Mouse (Mus musculus) neural tube, embryonic 15.5 days (tissue): ENCODE measurements at regions not wholly inside any gene's neighbourhood (a gene's known extent, or its start where the extent isn't known, plus 50 kb on each side); places are given as distances from the start of the nearest gene placed in this dataset.

Experiments
- ATAC-seq: fragments of 200-750 bp; cut with Nextera tagmentation; 2 replicates; pipeline ENCODE4 v1.8.0; 2017; ENCODE audit warnings: mild to moderate bottlenecking, moderate TSS enrichment, moderate library complexity; ENCODE audit not compliant: low FRiP score
- H3K27ac ChIP-seq: fragments of 300-500 bp; sonication (generic); replicated peaks from 2 replicates; pipeline ENCODE4 v1.5.1; 2015; ENCODE audit warnings: mild to moderate bottlenecking, inconsistent platforms
- H3K27me3 ChIP-seq: fragments of 300-500 bp; sonication (generic); replicated peaks from 2 replicates; pipeline ENCODE4 v1.6.1; 2015; ENCODE audit warnings: inconsistent platforms
- H3K36me3 ChIP-seq: fragments of 300-500 bp; sonication (generic); 2 replicates; pipeline ENCODE4 v1.6.1; 2015; ENCODE audit warnings: inconsistent platforms
- H3K4me1 ChIP-seq: fragments of 300-500 bp; sonication (generic); 2 replicates; pipeline ENCODE4 v1.6.1; 2015; ENCODE audit warnings: inconsistent platforms
- H3K4me2 ChIP-seq: fragments of 300-500 bp; sonication (generic); 2 replicates; pipeline ENCODE4 v1.6.1; 2015; ENCODE audit warnings: inconsistent platforms, mild to moderate bottlenecking, moderate library complexity
- H3K4me3 ChIP-seq: fragments of 300-500 bp; sonication (generic); replicated peaks from 2 replicates; pipeline ENCODE4 v1.5.1; 2015; ENCODE audit warnings: mild to moderate bottlenecking, inconsistent platforms
- H3K9ac ChIP-seq: fragments of 300-500 bp; sonication (generic); replicated peaks from 2 replicates; pipeline ENCODE4 v1.6.1; 2015; ENCODE audit warnings: mild to moderate bottlenecking, inconsistent platforms
- H3K9me3 ChIP-seq: fragments of 300-500 bp; sonication (generic); replicated peaks from 2 replicates; pipeline ENCODE4 v1.6.1; 2016; ENCODE audit warnings: inconsistent platforms
- WGBS: fragments of 180-500 bp; shearing (Covaris S2); methylation state at CpG from one replicate; pipeline ENCODE4 v1.1.7; 2015; ENCODE audit warnings: mixed read lengths; 5-methylcytosine and 5-hydroxymethylcytosine counted together

DNA sequence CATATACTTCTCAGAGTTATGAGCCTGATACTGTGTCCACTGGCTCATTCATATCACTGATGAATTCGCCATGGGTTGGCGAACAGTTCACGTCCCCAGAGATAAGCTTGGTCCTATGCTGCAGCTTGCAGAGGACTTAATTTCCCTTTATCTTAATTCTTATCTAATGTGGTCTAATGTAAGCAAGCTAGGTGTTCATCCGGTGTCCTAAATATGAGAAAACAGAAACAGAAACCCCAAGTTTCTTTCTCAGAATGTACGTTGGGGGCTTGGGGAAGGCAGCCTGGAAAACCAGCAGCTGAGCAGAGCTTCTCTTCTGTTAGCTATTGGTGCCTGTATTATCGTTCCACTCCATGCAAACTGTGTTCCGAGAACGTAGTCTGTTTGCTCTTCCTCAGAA, 170.1 kb downstream of the 1700064H15Rik start:
- Histone ChIP-seq H3K9me3 (no peaks in the 10 kb centered on the region), H3K9ac (no peak overlapping the region), H3K36me3 (no peaks in the 10 kb centered on the region), H3K4me1 (no peaks in the 10 kb centered on the region), H3K4me3 (no peak overlapping the region), H3K27ac (no peak overlapping the region), H3K27me3 (no peaks in the 10 kb centered on the region), H3K4me2 (no peak overlapping the region)
- 93% methylated on average over 8 of the region's 8 CpGs for WGBS
- no peak for ATAC-seq

DNA sequence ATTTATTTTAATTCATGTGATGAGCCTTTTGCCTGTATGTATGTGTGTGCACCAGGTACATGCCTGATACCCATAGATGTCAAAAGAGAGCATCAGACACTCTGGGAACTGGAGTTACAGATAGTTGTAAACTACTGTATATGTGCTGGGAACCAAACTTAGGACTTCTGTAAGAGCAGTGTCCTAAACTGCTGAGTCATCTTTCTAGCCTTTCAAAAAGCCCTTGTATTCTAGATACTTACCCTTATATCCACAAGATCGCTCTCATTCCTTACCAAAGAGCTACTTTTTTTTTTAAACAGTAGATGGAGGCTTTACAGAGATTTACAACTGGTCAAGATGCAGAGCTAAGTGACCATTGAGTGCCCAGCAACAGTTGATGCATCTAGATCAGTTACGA, 171.0 kb downstream of the 1700064H15Rik start:
- Histone ChIP-seq H3K4me3 (no peak overlapping the region), H3K4me2 (no peak overlapping the region), H3K27ac (no peak overlapping the region), H3K4me1 (no peaks in the 10 kb centered on the region), H3K36me3 (no peaks in the 10 kb centered on the region), H3K27me3 (no peaks in the 10 kb centered on the region), H3K9ac (no peak overlapping the region), H3K9me3 (no peaks in the 10 kb centered on the region)
- no peak for ATAC-seq
- WGBS = 95% methylated on average over 2 of the region's 2 CpGs

DNA sequence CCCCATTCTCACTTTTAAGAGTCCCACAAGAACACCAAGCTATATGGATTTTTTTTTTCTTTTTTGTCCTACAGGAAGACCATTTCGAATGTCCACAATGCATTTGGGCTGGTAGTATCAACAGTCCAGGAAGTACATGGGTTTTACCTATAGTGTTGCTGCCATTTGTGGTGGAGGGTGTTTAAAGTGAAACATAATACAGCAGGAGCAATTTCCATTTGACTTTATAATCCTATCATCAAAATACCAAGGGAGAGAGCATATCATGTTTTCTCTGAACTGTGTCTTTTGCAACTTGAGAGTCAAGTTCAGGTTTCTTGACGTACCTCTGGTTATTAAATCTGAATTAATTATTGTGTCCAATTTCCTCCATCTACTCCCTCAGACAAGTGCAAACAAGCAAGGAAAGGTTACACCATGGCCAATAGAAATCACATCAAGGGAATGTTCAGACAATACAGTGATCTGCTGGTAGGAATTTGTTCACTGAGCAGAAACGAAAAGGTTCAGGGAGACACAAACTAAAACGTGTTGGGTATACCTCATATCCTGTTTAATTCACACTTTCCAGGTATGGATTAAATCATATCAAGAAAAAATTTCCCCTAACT, 172.5 kb downstream of the 1700064H15Rik start:
- Histone ChIP-seq H3K27me3 (no peaks in the 10 kb centered on the region), H3K27ac (no peak overlapping the region), H3K4me1 (no peaks in the 10 kb centered on the region), H3K36me3 (no peaks in the 10 kb centered on the region), H3K9me3 (no peaks in the 10 kb centered on the region), H3K4me2 (no peak overlapping the region), H3K9ac (no peak overlapping the region), H3K4me3 (no peak overlapping the region)
- 87% methylated on average over 4 of the region's 4 CpGs for WGBS
- no peak for ATAC-seq

DNA sequence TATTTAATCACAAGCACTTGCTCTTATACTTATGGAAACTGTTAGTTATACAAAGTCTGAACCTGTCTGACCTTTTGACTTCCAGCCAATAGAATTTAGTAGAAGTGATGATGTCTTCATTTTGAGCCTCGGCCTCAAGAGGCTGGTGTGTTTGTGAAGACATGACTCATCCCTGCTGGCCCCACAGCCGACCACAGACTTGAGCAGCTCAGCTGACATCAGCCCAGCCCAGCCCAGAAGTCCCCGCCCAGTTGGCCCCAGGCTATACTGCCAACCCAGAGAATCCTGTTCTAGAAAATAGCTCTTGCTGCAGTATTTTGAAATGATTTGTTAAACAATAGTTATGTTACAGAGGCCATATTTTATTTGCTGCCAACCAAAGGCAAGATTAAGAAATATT, 177.5 kb downstream of the 1700064H15Rik start:
- 62% methylated on average over 3 of the region's 3 CpGs for WGBS
- Histone ChIP-seq H3K9ac (no peak overlapping the region), H3K4me3 (no peak overlapping the region), H3K36me3 (no peaks in the 10 kb centered on the region), H3K27me3 (no peaks in the 10 kb centered on the region), H3K4me1 (no peaks in the 10 kb centered on the region), H3K27ac (no peak overlapping the region), H3K9me3 (no peaks in the 10 kb centered on the region), H3K4me2 (no peak overlapping the region)
- ATAC-seq = no peak

DNA sequence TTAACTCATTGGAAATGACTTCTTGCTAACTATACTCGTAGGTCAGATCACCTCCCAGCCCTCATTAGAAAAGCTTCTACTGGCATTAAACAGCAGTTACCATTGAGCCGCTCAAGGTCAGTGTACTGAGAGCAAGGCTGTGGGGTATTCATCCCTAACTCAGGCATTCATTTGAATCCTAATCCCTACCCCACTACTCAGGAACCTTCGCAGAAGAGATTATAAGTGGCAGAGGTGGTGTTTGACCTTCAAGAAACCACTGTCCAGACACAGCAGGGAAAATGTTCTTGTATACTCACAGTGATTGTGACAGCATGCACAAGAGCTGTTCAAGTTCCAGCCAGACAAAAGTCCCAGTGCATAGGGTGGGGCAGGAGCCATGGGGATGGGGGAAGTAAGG, 179.5 kb downstream of the 1700064H15Rik start:
- Histone ChIP-seq H3K27me3 (no peaks in the 10 kb centered on the region), H3K4me1 (no peaks in the 10 kb centered on the region), H3K9ac (no peak overlapping the region), H3K27ac (no peak overlapping the region), H3K36me3 (no peaks in the 10 kb centered on the region), H3K4me2 (no peak overlapping the region), H3K9me3 (no peaks in the 10 kb centered on the region), H3K4me3 (no peak overlapping the region)
- WGBS = 76% methylated on average over 3 of the region's 3 CpGs
- no peak for ATAC-seq

DNA sequence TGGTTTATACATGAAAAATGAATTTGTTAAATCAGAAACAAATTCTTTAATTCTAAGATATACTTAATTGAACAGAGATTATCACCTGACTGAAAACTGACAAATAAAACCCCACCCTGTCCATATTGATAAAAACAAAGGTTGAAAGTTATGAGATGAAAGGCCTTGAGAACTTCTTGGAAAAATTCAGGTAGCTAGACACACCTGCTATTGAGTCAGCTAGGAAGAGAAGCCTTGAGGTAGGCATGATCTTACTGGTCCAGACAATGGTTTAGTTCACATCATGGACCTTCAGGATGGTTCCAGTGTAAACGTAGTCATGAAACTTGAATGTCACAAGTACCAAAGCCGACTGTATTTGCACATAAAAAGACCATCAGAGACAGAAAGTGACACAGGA, 180.3 kb downstream of the 1700064H15Rik start:
- no peak for ATAC-seq
- no peak overlapping the region for H3K4me3 ChIP-seq

DNA sequence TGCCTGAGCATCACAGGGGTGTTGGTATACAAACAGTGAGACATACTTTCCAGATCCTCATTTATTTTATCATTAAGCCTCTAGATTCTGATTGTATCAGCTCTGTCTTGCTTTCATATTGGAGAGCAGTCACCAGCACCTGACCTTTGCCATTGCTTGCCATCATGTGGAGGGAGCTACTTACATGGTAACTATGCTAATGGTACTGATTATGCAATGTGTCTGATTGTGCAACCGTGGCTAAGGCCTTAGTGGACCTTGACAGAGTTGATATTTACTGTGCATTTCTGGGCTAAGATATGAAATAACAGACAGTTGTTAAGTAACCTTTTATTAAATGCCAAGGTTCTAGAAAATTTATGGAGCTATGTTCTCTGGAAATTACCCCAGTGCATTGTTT, 180.7 kb downstream of the 1700064H15Rik start:
- Histone ChIP-seq H3K4me3 (no peak overlapping the region), H3K27me3 (no peaks in the 10 kb centered on the region), H3K27ac (no peak overlapping the region), H3K4me1 (no peaks in the 10 kb centered on the region), H3K9me3 (no peaks in the 10 kb centered on the region), H3K4me2 (no peak overlapping the region), H3K9ac (no peak overlapping the region), H3K36me3 (no peaks in the 10 kb centered on the region)
- WGBS = 67% methylated on average over 1 of the region's 1 CpGs
- ATAC-seq = no peak

More for the DNA sequence above, 180.3 kb downstream of the 1700064H15Rik start:
- H3K9me3 ChIP-seq = no peaks in the 10 kb centered on the region
- no peaks in the 10 kb centered on the region for H3K36me3 ChIP-seq
- no peak overlapping the region for H3K9ac ChIP-seq
- 80% methylated on average over 2 of the region's 2 CpGs for WGBS
- no peak overlapping the region for H3K27ac ChIP-seq
- H3K4me1 ChIP-seq = no peaks in the 10 kb centered on the region
- H3K27me3 ChIP-seq = no peaks in the 10 kb centered on the region
- H3K4me2 ChIP-seq = no peak overlapping the region

DNA sequence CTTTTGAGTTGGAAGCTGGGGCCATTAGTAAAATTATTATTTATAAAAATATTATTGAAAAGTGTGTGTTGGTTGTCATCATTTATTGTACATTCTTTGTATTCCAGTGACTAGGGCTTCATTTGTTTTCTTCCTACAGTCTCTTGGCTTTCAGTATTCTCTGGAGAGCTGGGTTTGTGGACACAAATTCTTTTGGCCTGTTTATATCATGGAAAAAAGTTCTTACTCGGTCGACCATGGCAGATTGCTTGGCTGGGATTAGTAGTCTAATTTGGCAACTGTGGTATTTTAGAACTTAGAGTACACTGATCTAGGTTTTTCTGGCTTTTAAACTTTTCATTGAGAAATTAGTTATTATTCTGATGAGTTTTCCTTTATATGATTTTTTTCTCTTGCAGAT, 183.6 kb downstream of the 1700064H15Rik start:
- no peak overlapping the region for H3K4me3 ChIP-seq
- no peaks in the 10 kb centered on the region for H3K4me1 ChIP-seq
- H3K36me3 ChIP-seq = no peaks in the 10 kb centered on the region
- 76% methylated on average over 2 of the region's 2 CpGs for WGBS
- no peaks in the 10 kb centered on the region for H3K9me3 ChIP-seq
- no peaks in the 10 kb centered on the region for H3K27me3 ChIP-seq
- no peak overlapping the region for H3K27ac ChIP-seq
- ATAC-seq = no peak
- H3K4me2 ChIP-seq = no peak overlapping the region
- no peak overlapping the region for H3K9ac ChIP-seq

DNA sequence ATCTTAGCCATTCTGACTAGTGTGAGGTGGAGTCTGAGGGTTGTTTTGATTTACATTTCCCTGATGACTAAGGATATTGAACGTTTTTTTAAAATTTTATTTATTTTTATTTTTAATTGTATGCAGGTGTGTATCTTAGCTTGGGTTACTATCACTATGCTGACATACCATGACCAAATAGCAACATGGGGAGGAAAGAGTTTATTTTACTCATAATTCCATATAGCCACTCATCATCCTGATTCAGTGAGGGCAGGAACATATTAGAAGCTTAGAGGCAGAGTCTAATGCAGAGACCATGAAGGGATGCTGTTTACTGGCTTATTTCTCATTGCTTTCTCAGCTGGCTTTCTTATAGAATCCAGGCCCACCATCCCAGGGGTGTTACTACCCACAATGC, 186.7 kb downstream of the 1700064H15Rik start:
- ATAC-seq = no peak
- Histone ChIP-seq H3K27me3 (no peaks in the 10 kb centered on the region), H3K9ac (no peak overlapping the region), H3K4me2 (no peak overlapping the region), H3K4me3 (no peak overlapping the region), H3K36me3 (no peaks in the 10 kb centered on the region), H3K27ac (no peak overlapping the region), H3K4me1 (no peaks in the 10 kb centered on the region), H3K9me3 (no peaks in the 10 kb centered on the region)
- 75% methylated on average over 1 of the region's 1 CpGs for WGBS

DNA sequence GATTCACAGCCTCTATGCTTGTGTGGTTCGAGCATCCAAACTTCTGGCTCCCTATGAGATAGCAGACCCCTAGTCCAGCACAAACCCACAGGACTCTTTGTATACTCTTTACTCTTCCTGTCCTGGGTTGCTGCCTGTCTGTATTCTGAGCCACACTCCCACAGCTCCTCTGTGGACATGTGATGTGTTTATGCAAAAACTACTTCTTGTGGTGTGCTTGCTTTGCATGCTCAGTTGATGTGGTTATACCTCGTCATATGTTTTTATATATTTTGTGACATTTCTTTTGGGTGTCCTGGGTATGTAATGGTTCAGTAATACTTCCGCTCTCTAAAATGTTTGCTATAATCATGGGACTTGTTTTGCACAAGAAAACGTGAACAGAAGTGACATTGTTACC, 198.3 kb downstream of the 1700064H15Rik start:
- Histone ChIP-seq H3K36me3 (no peaks in the 10 kb centered on the region), H3K9ac (no peak overlapping the region), H3K9me3 (no peaks in the 10 kb centered on the region), H3K27me3 (no peaks in the 10 kb centered on the region), H3K27ac (no peak overlapping the region), H3K4me2 (no peak overlapping the region), H3K4me3 (no peak overlapping the region), H3K4me1 (no peaks in the 10 kb centered on the region)
- WGBS = 86% methylated on average over 4 of the region's 4 CpGs
- ATAC-seq = no peak

DNA sequence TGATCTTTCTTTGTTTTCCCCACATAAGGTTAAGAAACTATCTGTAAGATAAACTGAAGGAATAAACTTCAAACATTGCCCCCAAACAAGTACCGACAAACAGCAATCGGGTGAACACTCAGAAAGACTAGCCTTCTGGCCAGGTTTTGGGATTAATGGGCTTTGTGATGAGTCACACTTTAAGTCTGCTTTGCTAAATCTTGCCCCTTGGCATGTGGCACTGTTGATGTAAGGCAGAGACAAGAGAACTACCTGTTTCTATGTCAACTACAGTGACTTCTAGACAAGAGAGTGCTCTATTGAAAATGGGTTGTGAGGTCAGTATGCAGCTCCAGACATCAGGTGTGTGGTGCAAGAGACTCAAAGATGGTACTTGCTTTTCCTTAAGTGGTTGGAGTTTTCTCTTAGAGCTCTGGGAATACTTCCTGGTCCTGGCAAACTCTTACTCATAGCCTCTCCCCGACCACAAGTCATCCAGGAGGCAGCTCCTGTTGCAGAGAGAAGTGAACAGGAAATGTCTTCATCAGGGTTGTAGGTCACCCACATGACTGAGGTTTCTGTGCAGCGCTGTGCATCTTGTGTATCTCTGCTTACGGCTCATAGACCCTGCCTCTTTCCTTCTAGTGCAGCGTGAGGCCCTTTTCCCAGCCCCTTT, 198.9 kb downstream of the 1700064H15Rik start:
- Histone ChIP-seq H3K4me3 (no peak overlapping the region), H3K9me3 (no peaks in the 10 kb centered on the region), H3K36me3 (no peaks in the 10 kb centered on the region), H3K4me1 (no peaks in the 10 kb centered on the region), H3K9ac (no peak overlapping the region), H3K27me3 (no peaks in the 10 kb centered on the region), H3K4me2 (no peak overlapping the region), H3K27ac (no peak overlapping the region)
- WGBS = 91% methylated on average over 6 of the region's 6 CpGs
- no peak for ATAC-seq

DNA sequence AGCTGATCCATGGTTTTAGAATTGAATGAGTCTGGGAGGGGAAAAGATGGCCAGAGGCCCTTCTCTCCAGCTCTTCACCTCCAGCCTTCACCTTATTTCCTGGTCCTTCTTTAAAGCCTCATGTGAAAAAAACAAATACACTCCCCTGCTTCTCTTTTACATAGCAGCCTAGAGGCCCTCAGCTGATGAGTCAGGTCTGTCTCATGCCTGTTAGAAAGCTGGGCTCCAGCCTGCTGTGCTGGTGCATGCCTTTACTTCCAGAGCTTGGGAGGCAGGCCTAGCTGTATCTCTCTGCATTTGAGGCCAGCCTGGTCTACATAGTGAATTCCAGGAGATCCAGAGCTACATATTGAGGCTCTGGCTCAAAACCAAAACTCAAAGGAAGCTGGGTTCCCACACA, 199.5 kb downstream of the 1700064H15Rik start:
- Histone ChIP-seq H3K36me3 (no peaks in the 10 kb centered on the region), H3K27ac (no peak overlapping the region), H3K4me1 (no peaks in the 10 kb centered on the region), H3K9ac (no peak overlapping the region), H3K9me3 (no peaks in the 10 kb centered on the region), H3K4me3 (no peak overlapping the region), H3K4me2 (no peak overlapping the region), H3K27me3 (no peaks in the 10 kb centered on the region)
- no peak for ATAC-seq
